Mouse (Mus musculus) lung, postnatal 36 days (tissue): ENCODE results near the gene Pcyox1.
A peak's percentile ranks its signal among the peaks of the same experiment; 100 is the strongest.

ENCODE experiments used
- DNase-seq: peaks from one replicate; pipeline ENCODE4 v3.0.0; 2022; ENCODE audit warnings: mixed read lengths

Pcyox1 gene

GRCm38 (mm10) chr6:86396581-86397256 is at the start of gene Pcyox1:
Pcyox1 (minus strand) TSS chr6:86397154.
- DNase-seq: peak; percentile 91

GRCm38 (mm10) chr6:86445551-86445950 is 48.6 kb upstream of the Pcyox1 start:
- no peak for DNase-seq

DNA sequence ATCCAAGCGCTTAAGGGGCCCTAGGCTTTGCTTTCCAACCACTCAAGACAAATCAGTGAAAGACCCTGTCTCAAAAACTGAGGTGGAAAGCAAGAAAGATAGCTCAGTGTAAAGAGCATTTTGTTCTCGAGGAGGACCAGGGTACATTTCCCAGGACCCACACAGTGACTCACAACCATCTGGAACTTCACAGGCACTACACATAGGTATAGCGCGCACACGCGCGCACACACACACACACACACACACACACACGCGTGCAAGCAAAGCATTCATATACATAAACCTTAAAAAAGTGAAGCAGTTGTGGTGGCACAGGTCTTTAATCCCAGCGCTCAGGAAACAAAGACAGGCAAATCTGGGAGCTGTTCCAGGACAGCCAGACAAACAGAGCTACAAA is 44.6 kb upstream of the Pcyox1 start:
- DNase-seq: no peak

GRCm38 (mm10) chr6:86439531-86439930 is 42.6 kb upstream of the Pcyox1 start:
- no peak for DNase-seq

DNA sequence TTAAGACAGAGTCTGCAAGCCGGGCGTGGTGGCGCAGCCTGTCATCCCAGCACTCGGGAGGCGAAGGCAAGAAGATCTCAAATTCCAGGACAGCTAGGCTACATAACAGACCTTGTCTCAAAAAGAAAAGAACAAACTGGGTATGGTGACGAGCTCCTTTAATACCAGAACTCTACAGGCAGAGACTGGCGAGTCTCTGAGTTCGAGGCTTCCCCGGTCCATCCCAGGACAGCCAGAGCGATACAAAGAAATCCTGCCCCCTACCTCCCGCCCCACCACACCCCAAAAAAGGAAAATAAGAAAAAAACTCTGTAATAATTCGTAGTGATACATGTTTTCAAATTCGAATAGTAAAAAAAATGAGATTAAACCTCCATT is 42.2 kb upstream of the Pcyox1 start:
- no peak for DNase-seq

GRCm38 (mm10) chr6:86438272-86439118 is 41.5 kb upstream of the Pcyox1 start, which contains the start of gene C87436:
C87436 (plus strand) TSS chr6:86438374.
- DNase-seq: peak; percentile 96

- DNase-seq: peak; percentile 66
Measured at GRCm38 (mm10) chr6:86437711-86438110, 40.8 kb upstream of the Pcyox1 start.

DNA sequence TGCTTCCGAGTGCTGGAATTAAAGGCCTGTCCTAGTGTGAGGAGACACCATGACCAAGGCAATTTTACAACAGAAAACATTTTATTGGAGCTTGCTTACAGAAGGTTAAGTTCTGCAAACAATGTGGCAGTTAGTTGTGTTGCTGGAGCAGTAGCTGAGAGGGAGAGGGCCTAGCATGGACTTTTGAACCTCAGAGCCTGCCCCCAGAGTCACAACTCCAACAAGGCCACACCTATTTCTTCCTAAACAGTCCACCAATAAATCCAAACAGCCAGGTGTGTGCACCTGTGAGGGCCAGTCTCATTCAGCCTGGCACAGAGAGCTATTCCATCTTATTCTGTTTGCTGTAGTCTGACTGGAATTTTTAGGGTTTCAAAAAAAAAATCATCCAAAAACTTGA is 36.7 kb upstream of the Pcyox1 start:
- no peak for DNase-seq

- no peak for DNase-seq
Measured at GRCm38 (mm10) chr6:86431531-86431930, 34.6 kb upstream of the Pcyox1 start.

- DNase-seq: no peak
Measured at GRCm38 (mm10) chr6:86426358-86426757, 29.4 kb upstream of the Pcyox1 start, which contains the start of gene Gm44790. Gm44790 (plus strand) TSS chr6:86426658.

- no peak for DNase-seq
Measured at GRCm38 (mm10) chr6:86420491-86420890, 23.5 kb upstream of the Pcyox1 start.

- DNase-seq: no peak
Measured at GRCm38 (mm10) chr6:86419239-86419638, 22.3 kb upstream of the Pcyox1 start.

- no peak for DNase-seq
Measured at GRCm38 (mm10) chr6:86418711-86419110, 21.8 kb upstream of the Pcyox1 start.

DNA sequence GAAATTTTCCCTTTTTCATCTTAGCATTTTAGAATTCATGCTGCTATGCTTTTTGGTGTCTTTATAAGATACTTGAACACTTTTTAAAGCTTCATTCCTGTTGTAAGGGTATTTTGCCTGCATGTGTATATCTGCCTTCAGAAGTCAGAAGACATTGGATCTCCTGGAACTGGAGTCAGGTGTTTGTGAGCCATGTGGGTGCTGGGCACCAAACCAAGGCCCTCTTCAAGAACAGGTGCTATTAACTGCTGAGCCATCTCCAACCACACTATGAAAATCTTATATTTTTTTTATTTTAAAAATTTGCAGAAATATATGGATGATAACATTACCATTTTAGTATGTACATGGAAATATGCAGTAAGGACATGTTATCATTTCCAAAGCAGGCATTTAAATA is 9.4 kb upstream of the Pcyox1 start:
- DNase-seq: no peak

GRCm38 (mm10) chr6:86404996-86405395 is 8.0 kb upstream of the Pcyox1 start:
- no peak for DNase-seq

DNA sequence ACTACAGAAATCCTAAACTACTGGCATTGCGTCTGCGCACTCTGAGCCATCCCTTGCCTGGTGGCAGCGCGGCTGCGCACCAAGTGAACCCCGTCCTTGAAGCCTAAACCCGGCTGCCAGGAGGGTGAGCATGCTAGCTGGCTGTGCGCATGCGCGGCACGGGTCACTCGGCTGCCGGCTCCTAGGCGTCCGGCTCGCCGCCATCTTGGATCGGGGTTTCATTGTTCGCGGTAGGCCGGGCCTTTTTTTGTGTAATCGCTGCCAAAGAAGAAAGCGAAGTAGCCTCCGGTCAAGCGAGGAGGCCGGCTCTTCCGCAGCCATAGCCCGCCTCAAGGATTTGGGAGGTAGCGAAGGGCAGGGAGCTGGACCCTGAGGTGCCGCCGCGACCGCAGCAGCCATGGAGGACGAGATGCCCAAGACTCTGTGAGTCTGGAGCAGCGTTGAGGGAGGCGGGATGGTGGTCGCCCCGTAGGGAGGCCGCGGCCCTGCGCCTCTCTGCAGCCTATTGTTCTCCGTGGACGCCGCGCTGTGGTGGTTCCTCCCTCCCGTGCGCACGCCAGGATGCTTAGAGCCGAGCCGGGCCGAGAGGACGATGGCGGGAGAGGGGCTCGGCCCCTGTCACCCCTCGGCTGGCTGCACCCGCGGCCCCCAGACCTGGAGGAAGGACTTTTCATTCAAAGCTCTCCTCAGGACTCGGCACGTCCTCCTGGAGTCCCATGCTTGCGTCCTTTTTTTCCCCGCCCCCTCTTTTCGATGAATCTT is 7.3 kb upstream of the Pcyox1 start, which contains the start of gene Tia1:
Gene Tia1, plus strand, starts transcription at position 120 of the 762 bp plus-strand sequence.
- DNase-seq: peak; percentile 97

DNA sequence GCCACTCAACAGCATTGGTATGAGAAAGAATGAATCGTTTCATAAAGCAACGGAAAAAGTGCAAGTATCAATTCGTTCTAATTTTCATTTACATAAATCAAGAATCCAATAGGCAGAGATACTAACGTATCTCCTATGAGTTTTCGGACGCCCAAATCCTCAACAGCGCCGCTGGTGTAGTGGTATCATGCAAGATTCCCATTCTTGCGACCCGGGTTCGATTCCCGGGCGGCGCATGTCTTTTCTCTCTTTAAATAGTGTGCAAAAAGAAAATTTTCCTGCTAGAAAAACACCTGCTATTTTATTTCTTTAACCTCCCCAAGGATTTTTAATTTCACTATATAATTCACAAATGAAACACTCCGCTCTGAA is 6.8 kb upstream of the Pcyox1 start:
- peak; percentile 93 for DNase-seq

DNA sequence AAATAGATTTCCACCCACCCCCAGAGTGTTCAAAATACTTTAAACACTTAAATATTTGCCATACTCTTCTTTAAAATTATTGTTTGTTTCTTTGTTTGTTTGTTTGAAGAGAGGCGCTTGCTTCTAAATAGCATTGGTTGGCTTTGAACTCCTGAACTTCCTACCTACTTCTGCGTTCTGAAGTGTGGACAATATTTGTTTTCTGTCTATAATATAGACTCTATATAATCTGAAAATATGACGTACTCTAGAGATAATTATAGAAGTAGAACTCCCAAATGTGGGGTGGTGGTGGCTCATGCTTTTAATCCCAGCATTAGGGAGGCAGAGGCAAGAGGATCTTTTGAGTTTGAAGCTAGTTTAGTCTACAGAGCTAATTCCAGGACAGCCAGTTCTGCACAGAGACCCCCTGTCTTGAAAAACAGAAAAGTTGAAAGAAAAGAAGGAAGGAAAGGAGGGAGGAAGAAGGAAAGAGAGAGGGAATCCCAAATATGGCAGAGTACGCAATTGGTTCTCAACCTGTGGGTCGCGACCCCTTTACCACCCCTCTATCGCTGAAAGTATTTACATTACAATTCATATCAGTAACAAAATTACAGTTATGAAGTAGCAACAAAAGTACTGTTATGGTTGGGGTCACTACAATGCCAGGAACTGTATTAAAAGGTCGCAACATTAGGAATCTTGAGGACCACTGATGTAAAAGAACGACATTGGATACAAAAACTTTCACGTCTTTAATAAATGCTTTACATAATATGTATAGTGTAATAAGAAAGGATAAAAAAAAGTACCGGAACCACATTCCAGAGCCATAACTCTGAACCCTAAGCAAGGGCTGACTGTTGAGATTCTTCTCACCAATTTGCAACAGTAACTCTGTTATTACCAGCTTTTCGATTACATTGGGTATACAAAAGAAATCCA is 6.0 kb upstream of the Pcyox1 start:
- DNase-seq: no peak

GRCm38 (mm10) chr6:86400972-86401371 is 4.0 kb upstream of the Pcyox1 start:
- DNase-seq: peak; percentile 96

- no peak for DNase-seq
Measured at GRCm38 (mm10) chr6:86399995-86400394, 3.0 kb upstream of the Pcyox1 start.

GRCm38 (mm10) chr6:86398986-86399385 is 2.0 kb upstream of the Pcyox1 start:
- no peak for DNase-seq
